Mouse (Mus musculus): ENCODE data around the gene Ap1ar. TPM values are rescaled to one million over a fixed set of nuclear protein-coding genes. Genes with fewer than 3 reads are reported as not detected.

Gene Ap1ar
- 20.0 and 27.5 TPM in 2 replicates for polyA plus RNA-seq (2012; rRNA removed)

DNA sequence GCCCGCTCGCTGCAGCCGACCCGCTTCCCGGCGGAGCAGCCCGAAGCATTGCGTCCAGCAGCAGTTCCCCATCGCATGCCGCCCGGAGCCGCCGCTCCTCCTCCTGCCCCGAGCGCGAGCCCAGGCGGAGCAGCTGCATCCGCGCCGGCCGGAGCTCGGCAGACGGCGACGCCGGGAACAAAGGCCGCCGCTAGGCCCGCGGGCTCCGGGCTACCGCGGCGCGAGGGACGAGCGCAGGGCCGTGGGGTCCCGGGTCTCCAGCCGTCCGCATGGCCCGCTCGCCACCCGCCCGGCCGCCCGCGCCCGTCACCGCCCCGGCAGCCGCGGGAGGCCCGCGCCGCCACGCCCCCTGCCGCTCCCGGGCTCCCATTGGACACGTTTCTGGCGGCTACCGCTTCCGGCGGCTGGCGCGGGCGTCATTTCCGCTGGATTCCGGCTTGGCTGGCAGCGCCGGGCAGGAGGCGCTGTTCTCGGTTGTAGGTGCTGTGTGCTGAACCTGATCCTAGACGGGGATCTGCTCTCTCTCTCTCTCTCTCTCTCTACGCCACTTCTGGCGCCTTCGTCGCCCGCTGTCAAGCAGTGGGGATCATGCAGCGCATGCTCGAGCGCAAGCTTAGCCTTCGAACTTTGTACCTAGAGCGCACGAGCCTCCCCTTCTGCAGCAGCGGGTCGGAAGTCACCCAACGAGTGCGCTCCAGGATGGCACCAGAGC lies at the start of gene Ap1ar:
Ap1ar (minus strand) TSS at position 370 of the 712 bp plus-strand sequence.

DNA sequence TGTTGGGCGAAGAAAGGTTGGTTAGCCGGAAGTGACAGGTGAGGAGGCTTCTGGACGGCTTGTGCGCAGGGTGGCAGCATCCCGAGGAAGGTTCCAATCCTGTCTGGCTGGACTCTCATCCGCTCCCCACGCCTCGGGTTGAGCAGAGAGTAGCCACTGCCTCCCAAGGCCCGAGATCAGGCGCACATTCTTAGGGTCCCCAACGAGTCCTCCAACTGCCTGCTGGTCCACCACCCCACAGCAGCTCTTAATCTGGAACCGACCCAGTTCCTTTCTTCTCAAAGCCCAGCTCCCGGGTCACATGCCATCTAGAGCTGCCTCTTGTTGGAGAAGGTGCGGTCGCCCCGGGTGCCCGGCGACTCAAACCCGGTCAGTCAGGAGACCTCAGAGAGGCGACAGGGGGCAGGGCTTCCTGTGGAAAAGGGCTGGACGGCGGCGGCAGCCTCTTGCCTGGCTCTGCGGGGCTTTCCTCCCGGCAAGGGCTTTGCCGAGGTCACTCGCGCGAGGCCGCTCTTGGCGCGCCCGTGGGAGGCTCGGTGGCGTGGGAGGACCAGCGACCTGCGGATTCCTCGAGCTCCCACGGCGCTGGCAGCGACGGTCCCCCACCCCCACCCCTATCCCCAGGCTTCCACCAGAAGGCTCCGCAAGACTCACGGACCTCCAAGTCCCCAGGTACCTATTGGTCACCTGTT lies 47.7 kb downstream of the Ap1ar start, which contains the start of gene Tifa:
Tifa (plus strand) TSS at position 306 of the 692 bp plus-strand sequence.

DNA sequence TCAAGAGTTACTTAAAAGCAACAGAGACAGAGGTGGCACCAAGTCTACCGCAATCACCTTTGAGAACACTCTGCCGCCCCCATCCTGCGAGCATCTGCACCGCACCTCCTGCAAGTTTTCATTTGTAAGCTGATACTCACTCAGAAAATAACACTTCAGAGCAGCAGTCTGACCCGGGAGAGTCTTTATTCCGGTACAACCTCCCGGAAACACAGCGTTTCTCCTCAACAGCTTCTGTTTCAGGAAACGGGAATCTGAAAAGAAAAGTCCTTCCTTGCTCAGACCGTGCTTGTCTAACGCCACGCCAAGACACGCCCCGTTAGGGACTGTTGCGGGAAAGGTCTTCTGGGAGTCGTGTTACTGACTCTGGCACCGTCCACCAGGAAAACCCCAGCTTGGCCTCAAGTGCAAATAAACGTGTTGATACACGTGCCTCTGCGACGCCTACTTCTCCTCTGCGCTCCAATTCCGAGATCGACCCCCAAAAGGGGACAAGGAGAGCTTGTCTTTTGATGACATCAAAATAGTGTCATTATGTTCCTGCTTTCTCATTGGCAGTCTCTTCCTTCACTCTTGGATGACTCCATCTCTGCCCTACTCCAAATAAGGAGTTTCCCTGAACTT lies 57.2 kb downstream of the Ap1ar start, which contains the start of gene Alpk1:
Alpk1 (minus strand) TSS at position 507 of the 624 bp plus-strand sequence.

Other genes starting within 250 kb of the Ap1ar start
- gene Neurog2, start 204.4 kb downstream of the Ap1ar start, polyA plus RNA-seq (2012; rRNA removed) = not detected in 2 replicates
- 2.0 TPM in 2 replicates for gene Alpk1, start 57.0 kb downstream of the Ap1ar start, polyA plus RNA-seq (2012; rRNA removed)
- 1.9 and 10.8 TPM in 2 replicates for gene Tifa, start 47.7 kb downstream of the Ap1ar start, polyA plus RNA-seq (2012; rRNA removed)
- 1.2 and 1.6 TPM in 2 replicates for gene Fam241a, start 58.8 kb upstream of the Ap1ar start, polyA plus RNA-seq (2012; rRNA removed)